Mouse (Mus musculus) liver, embryonic 18 days (tissue): ENCODE results near the gene Araf. TPM values are rescaled to one million over a fixed set of nuclear protein-coding genes. Genes with fewer than 3 reads are reported as not detected.

Experiments used
- polyA plus RNA-seq: library from polyadenylated mRNA; depleted of rRNA; stranded (reverse); fragments of >200 nt; gene quantifications from 2 replicates; pipeline ENCODE4 v1.2.3, GENCODE M21; 2012; rRNA removed

Araf gene
- polyA plus RNA-seq: 49.0 and 57.7 TPM in 2 replicates

GRCm38 (mm10) chrX:20797681-20798080 is at the start of gene Araf:
Araf (plus strand) TSS chrX:20797814.

DNA sequence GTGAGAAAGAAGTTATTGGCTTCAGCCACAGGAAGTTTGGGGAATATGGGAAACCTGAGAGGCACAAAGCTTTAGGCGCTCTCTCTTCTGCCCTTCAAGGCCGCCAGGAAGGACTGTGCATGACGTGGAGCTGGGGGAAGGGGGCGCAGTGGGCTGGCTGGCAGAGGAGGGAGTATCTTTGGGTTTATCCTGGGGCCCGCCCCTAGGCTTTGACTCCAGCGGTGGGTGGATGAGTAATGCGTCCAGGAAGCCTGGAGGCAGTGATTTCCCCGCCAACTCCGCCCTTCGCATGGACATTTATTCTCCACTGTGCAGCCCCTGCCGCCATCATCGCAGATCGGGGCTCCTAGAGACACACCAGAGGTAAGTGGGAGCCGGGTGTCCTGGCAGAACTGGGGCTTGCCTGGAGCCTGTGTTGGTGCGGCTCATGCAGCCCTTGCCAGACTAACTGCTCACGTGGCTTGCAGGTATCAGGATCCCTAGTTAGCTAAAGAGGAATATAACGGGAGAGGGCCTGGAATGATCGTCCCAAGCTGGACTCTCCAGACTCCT is 72.4 kb downstream of the Araf start, which contains the start of gene Timp1:
TSS of gene Timp1 (plus strand) at position 205 of the 552 bp plus-strand sequence.

Other genes with a start within 250 kb of the Araf start
- gene Rgn, start 248.0 kb upstream of the Araf start, polyA plus RNA-seq: 288 and 463 TPM in 2 replicates
- 19.5 and 19.8 TPM in 2 replicates for gene Rbm10, start 180.3 kb upstream of the Araf start, polyA plus RNA-seq
- gene Ndufb11, start 180.2 kb upstream of the Araf start, polyA plus RNA-seq: 141 and 146 TPM in 2 replicates
- gene Uba1, start 139.5 kb upstream of the Araf start, polyA plus RNA-seq: 72.0 and 81.3 TPM in 2 replicates
- gene Cdk16, start 109.9 kb upstream of the Araf start, polyA plus RNA-seq: 40.4 and 44.9 TPM in 2 replicates
- 4.0 and 4.3 TPM in 2 replicates for gene Usp11, start 93.9 kb upstream of the Araf start, polyA plus RNA-seq
- gene Timp1, start 72.4 kb downstream of the Araf start, polyA plus RNA-seq: 1.3 and 1.9 TPM in 2 replicates
- 0.01 and 0.05 TPM in 2 replicates for gene Syn1, start 123.2 kb downstream of the Araf start, polyA plus RNA-seq
- gene Cfp, start 133.7 kb downstream of the Araf start, polyA plus RNA-seq: 53.3 and 55.8 TPM in 2 replicates
- 2.9 and 3.5 TPM in 2 replicates for gene Elk1, start 152.8 kb downstream of the Araf start, polyA plus RNA-seq
- 15.5 and 15.7 TPM in 2 replicates for gene Uxt, start 164.2 kb downstream of the Araf start, polyA plus RNA-seq